Mouse (Mus musculus): ENCODE results near the gene Map6. TPM values are rescaled to one million over a fixed set of nuclear protein-coding genes. Genes with fewer than 3 reads are reported as not detected.

The Map6 gene
- total and polyA plus RNA-seq, 3 experiments: 3.3 to 4.3 (median 3.5) TPM

GRCm38 (mm10) chr7:99275131-99275530, 7.9 kb downstream of the Map6 start:
- TF ChIP-seq EP300 (IDR thresholded peaks at IDR 0.05; ENCODE audit: insufficient read depth, low read depth, low read length) (no peak), CTCF (IDR thresholded peaks at IDR 0.05) (no peak), POLR2A (IDR thresholded peaks at IDR 0.05; ENCODE audit: insufficient read depth, low read depth, low read length) (no peak)
- peaks cover 11% of the 10 kb centered on the region for H3K4me1 ChIP-seq (ENCODE audit: control insufficient read depth, insufficient read depth, low read length)
- H3K36me3 ChIP-seq (ENCODE audit: control insufficient read depth, insufficient read depth, low read length): 0 out of 2 replicates have a peak, but pooled peaks cover 2% of the 10 kb centered on the region
- H3K27me3 ChIP-seq (ENCODE audit: control insufficient read depth, insufficient read depth, low read length): no peaks in the 10 kb centered on the region
- no peak overlapping the region for H3K4me3 ChIP-seq
- no peak overlapping the region for H3K27ac ChIP-seq
- H3K79me2 ChIP-seq (replicated peaks; ENCODE audit: control insufficient read depth, insufficient read depth, low read length): peaks cover 2% of the 10 kb centered on the region
- 79% methylated on average over 6 of the region's 6 CpGs for WGBS
- intact Hi-C loops (cut with DNase I): no loop called here
- no peak for DNase-seq
- H3K9ac ChIP-seq (ENCODE audit: low read depth, low read length): no peak overlapping the region

DNA sequence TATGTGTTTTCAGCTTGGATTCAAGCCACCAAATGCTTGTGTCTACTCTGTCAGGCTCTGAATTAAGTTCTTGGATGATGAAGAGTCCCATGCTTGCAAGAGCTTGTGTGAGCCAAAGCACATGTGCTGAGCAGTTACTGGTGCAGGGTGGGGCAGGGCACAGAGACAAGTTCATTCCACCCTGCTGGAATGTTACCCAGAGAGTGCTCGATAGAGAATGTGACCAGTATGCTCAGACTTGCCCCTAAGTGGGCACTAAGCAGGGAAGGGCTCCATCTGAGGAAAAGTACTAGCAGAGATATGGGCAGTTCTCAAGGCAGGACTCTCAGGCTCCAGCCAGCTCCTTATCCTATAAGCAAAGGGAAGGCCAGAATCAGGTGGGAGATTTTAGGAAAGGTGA, 9.4 kb downstream of the Map6 start:
- Histone ChIP-seq H3K4me1 (ENCODE audit: control insufficient read depth, insufficient read depth, low read length) (peaks cover 3% of the 10 kb centered on the region; the same call in 1 of the 2 replicates), H3K9ac (ENCODE audit: low read depth, low read length) (no peak overlapping the region), H3K36me3 (ENCODE audit: control insufficient read depth, insufficient read depth, low read length) (no peaks in the 10 kb centered on the region), H3K79me2 (replicated peaks; ENCODE audit: control insufficient read depth, insufficient read depth, low read length) (peaks cover 2% of the 10 kb centered on the region), H3K27ac (no peak overlapping the region), H3K27me3 (ENCODE audit: control insufficient read depth, insufficient read depth, low read length) (no peaks in the 10 kb centered on the region), H3K4me3 (no peak overlapping the region)
- no peak for TF ChIP-seq EP300 (IDR thresholded peaks at IDR 0.05; ENCODE audit: insufficient read depth, low read depth, low read length)
- no peak for TF ChIP-seq CTCF (IDR thresholded peaks at IDR 0.05)
- no peak for TF ChIP-seq POLR2A (IDR thresholded peaks at IDR 0.05; ENCODE audit: insufficient read depth, low read depth, low read length)
- intact Hi-C loops (cut with DNase I): no loop called here
- WGBS: 55% methylated on average over 1 of the region's 1 CpGs
- DNase-seq: no peak

DNA sequence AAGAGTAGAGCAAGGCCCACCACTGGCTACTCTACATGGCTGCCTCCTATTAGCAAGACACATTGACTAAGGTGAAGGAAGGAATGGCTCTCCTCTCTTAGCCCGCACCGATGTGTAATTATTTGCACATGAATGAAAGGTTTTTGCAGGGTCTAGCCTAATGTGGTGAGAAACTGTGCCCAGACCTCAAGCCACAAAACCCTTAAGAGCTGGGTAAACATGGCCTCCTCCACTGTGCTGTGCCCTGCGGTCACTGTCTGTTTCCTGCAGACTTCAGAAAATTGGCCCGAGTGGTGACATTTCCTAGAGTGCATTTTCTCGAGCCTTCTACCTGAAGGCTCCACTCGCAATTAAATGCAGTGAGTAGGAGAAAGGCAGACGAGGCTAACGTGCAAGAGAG, 11.1 kb downstream of the Map6 start:
- TF ChIP-seq POLR2A (IDR thresholded peaks at IDR 0.05; ENCODE audit: insufficient read depth, low read depth, low read length): no peak
- no peak for TF ChIP-seq CTCF (IDR thresholded peaks at IDR 0.05)
- TF ChIP-seq EP300 (IDR thresholded peaks at IDR 0.05; ENCODE audit: insufficient read depth, low read depth, low read length): no peak

DNA sequence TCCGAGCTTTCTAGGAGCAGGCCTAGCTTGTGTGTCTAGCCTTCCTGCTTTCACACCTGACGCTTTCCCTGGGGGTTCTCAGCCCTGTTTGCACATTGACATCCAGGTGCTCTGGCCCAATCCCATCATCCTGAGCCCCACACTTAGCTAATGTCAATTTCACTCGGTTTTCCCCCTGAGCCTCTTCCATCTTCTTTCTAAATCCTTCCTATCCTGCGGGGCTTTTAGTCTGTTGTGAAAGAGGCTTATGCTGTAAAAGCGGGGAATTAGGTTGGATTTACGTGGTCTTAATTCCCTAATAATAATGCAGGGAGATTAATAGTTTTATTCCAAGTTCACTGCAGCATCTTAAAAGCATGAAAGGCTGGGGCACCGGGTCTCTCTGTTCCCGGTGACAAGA, 12.3 kb downstream of the Map6 start:
- Histone ChIP-seq H3K9ac (ENCODE audit: low read depth, low read length) (no peak overlapping the region), H3K4me1 (ENCODE audit: control insufficient read depth, insufficient read depth, low read length) (peaks cover 1% of the 10 kb centered on the region; the same call in 1 of the 2 replicates), H3K27ac (no peak overlapping the region), H3K4me3 (no peak overlapping the region), H3K36me3 (ENCODE audit: control insufficient read depth, insufficient read depth, low read length) (no peaks in the 10 kb centered on the region), H3K27me3 (ENCODE audit: control insufficient read depth, insufficient read depth, low read length) (no peaks in the 10 kb centered on the region), H3K79me2 (replicated peaks; ENCODE audit: control insufficient read depth, insufficient read depth, low read length) (no peaks in the 10 kb centered on the region)
- TF ChIP-seq CTCF (IDR thresholded peaks at IDR 0.05) (no peak), POLR2A (IDR thresholded peaks at IDR 0.05; ENCODE audit: insufficient read depth, low read depth, low read length) (no peak), EP300 (IDR thresholded peaks at IDR 0.05; ENCODE audit: insufficient read depth, low read depth, low read length) (no peak)
- 87% methylated on average over 8 of the region's 8 CpGs for WGBS
- DNase-seq: no peak
- intact Hi-C loops (cut with DNase I): no loop called here

More for the DNA sequence above, 11.1 kb downstream of the Map6 start:
- Histone ChIP-seq H3K4me3 (no peak overlapping the region), H3K27me3 (ENCODE audit: control insufficient read depth, insufficient read depth, low read length) (no peaks in the 10 kb centered on the region), H3K9ac (ENCODE audit: low read depth, low read length) (no peak overlapping the region), H3K36me3 (ENCODE audit: control insufficient read depth, insufficient read depth, low read length) (no peaks in the 10 kb centered on the region), H3K4me1 (ENCODE audit: control insufficient read depth, insufficient read depth, low read length) (peaks cover 1% of the 10 kb centered on the region; the same call in 1 of the 2 replicates), H3K27ac (no peak overlapping the region), H3K79me2 (replicated peaks; ENCODE audit: control insufficient read depth, insufficient read depth, low read length) (no peaks in the 10 kb centered on the region)
- intact Hi-C loops (cut with DNase I): no loop called here
- WGBS: 83% methylated on average over 8 of the region's 8 CpGs
- DNase-seq: no peak

DNA sequence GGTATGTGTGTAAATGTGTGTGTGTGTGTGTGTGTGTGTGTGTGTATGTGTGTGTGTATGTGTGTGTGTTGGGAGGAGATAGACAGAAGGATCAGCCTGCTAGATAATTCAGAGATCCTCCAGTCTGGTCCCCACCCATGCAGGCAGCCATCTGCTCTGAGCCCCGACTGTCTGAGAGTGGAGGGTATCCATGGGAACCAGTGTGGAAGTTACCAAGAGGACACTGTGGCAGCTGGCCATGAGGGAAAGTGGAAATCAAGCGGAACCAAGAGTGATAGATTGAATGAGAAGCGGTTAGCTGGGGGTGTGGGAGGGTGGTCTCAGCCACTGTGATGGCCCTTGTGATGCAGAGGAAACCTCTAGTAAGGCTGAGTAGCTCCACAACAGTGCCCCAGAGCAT, 20.0 kb downstream of the Map6 start:
- DNase-seq: no peak
- Histone ChIP-seq H3K4me1 (ENCODE audit: control insufficient read depth, insufficient read depth, low read length) (peaks cover 10% of the 10 kb centered on the region), H3K27ac (no peak overlapping the region), H3K27me3 (ENCODE audit: control insufficient read depth, insufficient read depth, low read length) (no peaks in the 10 kb centered on the region), H3K4me3 (no peak overlapping the region), H3K36me3 (ENCODE audit: control insufficient read depth, insufficient read depth, low read length) (no peaks in the 10 kb centered on the region; the same call in 1 of the 2 replicates), H3K9ac (ENCODE audit: low read depth, low read length) (no peak overlapping the region), H3K79me2 (replicated peaks; ENCODE audit: control insufficient read depth, insufficient read depth, low read length) (no peaks in the 10 kb centered on the region)
- intact Hi-C loops (cut with DNase I): no loop called here
- 65% methylated on average over 3 of the region's 3 CpGs for WGBS
- no peak for TF ChIP-seq CTCF (IDR thresholded peaks at IDR 0.05)
- TF ChIP-seq EP300 (IDR thresholded peaks at IDR 0.05; ENCODE audit: insufficient read depth, low read depth, low read length): no peak
- TF ChIP-seq POLR2A (IDR thresholded peaks at IDR 0.05; ENCODE audit: insufficient read depth, low read depth, low read length): no peak

GRCm38 (mm10) chr7:99290008-99290407, 22.8 kb downstream of the Map6 start:
- H3K9ac ChIP-seq (ENCODE audit: low read depth, low read length): no peak overlapping the region
- H3K27me3 ChIP-seq (ENCODE audit: control insufficient read depth, insufficient read depth, low read length): no peaks in the 10 kb centered on the region
- WGBS: 24% methylated on average over 8 of the region's 8 CpGs
- peak overlapping the region; percentile 52 for H3K27ac ChIP-seq
- intact Hi-C loops (cut with DNase I): no loop called here
- H3K36me3 ChIP-seq (ENCODE audit: control insufficient read depth, insufficient read depth, low read length): no peaks in the 10 kb centered on the region; the same call in 1 of the 2 replicates
- no peak overlapping the region for H3K4me3 ChIP-seq
- H3K79me2 ChIP-seq (replicated peaks; ENCODE audit: control insufficient read depth, insufficient read depth, low read length): no peaks in the 10 kb centered on the region
- peaks cover 10% of the 10 kb centered on the region for H3K4me1 ChIP-seq (ENCODE audit: control insufficient read depth, insufficient read depth, low read length)
- peak in 1 of 2 experiments; percentile 45 for DNase-seq
- TF ChIP-seq CTCF (IDR thresholded peaks at IDR 0.05) (no peak), EP300 (IDR thresholded peaks at IDR 0.05; ENCODE audit: insufficient read depth, low read depth, low read length) (0 out of 2 replicates have a peak, but pooled peaks have one; percentile 61), POLR2A (IDR thresholded peaks at IDR 0.05; ENCODE audit: insufficient read depth, low read depth, low read length) (no peak)
